In genomic region chr3:148959327-148960025, GRCm38 (mm10) we compare ENCODE assay signal across 7 mouse cellular contexts. TPM values are rescaled to one million over a fixed set of nuclear protein-coding genes. Genes with fewer than 3 reads are reported as not detected.
A peak's percentile ranks its signal among the peaks of the same experiment; 100 is the strongest.
DNase-seq lines count a peak whose midpoint lies in the region; ATAC-seq and TF ChIP-seq lines count a peak whose summit lies in the region.

No protein-coding gene starts in this region.

- no peaks in the 10 kb centered on the region for H3K36me3 ChIP-seq in hindbrain, embryonic 16.5 days (ENCODE audit: control insufficient read depth, insufficient read depth, low read length)
- no peaks in the 10 kb centered on the region for H3K36me3 ChIP-seq in liver, embryonic 11.5 days (ENCODE audit: control insufficient read depth, insufficient read depth, low read length)
- H3K36me3 ChIP-seq in midbrain, embryonic 15.5 days (replicated peaks) = no peaks in the 10 kb centered on the region

- peak overlapping the region; percentile 43 for H3K9ac ChIP-seq in hindbrain, embryonic 16.5 days (ENCODE audit: low read depth, low read length)
- peak overlapping the region; percentile 50 for H3K9ac ChIP-seq in liver, embryonic 11.5 days (ENCODE audit: low read depth, low read length)
- H3K9ac ChIP-seq in midbrain, embryonic 15.5 days = peak overlapping the region; percentile 27

- H3K9me3 ChIP-seq in hindbrain, embryonic 16.5 days (ENCODE audit: control insufficient read depth, low read length) = no peaks in the 10 kb centered on the region
- H3K9me3 ChIP-seq in liver, embryonic 11.5 days (ENCODE audit: control insufficient read depth, low read length) = no peaks in the 10 kb centered on the region
- H3K9me3 ChIP-seq in midbrain, embryonic 15.5 days = no peaks in the 10 kb centered on the region

- TF ChIP-seq CTCF in Patski (IDR thresholded peaks at IDR 0.05) = no peak
- no peak for TF ChIP-seq CTCF in gastrocnemius, adult 2 months (IDR thresholded peaks at IDR 0.05)

- no peaks in the 10 kb centered on the region for H3K27me3 ChIP-seq in Patski
- H3K27me3 ChIP-seq in hindbrain, embryonic 16.5 days (replicated peaks; ENCODE audit: control insufficient read depth, insufficient read depth, low read length) = no peaks in the 10 kb centered on the region
- no peaks in the 10 kb centered on the region for H3K27me3 ChIP-seq in liver, embryonic 11.5 days (replicated peaks; ENCODE audit: control insufficient read depth, insufficient read depth, low read length)
- H3K27me3 ChIP-seq in midbrain, embryonic 15.5 days (replicated peaks) = no peaks in the 10 kb centered on the region

- H3K4me3 ChIP-seq in gastrocnemius, adult 2 months = peak overlapping the region; percentile 71
- H3K4me3 ChIP-seq in hindbrain, embryonic 16.5 days (ENCODE audit: low read length) = peak overlapping the region; percentile 32
- peak overlapping the region; percentile 43 for H3K4me3 ChIP-seq in liver, embryonic 11.5 days (ENCODE audit: low read depth, low read length)
- H3K4me3 ChIP-seq in midbrain, embryonic 15.5 days = peak overlapping the region; percentile 18

- intact Hi-C loops in gastrocnemius, adult 2 months (cut with DNase I) = no loop called here

- peaks cover 22% of the 10 kb centered on the region for H3K4me1 ChIP-seq in hindbrain, embryonic 16.5 days (ENCODE audit: control insufficient read depth, insufficient read depth, low read depth, low read length)
- H3K4me1 ChIP-seq in liver, embryonic 11.5 days (replicated peaks; ENCODE audit: control insufficient read depth, insufficient read depth, low read length) = peaks cover 37% of the 10 kb centered on the region
- peaks cover 55% of the 10 kb centered on the region for H3K4me1 ChIP-seq in midbrain, embryonic 15.5 days

- ATAC-seq in Patski = peak; percentile 84
- 0 out of 2 replicates have a peak, but pooled peaks have one; percentile 15 for ATAC-seq in hindbrain, embryonic 16.5 days
- peak; percentile 80 for ATAC-seq in liver, embryonic 11.5 days (replicated peaks; ENCODE audit: low FRiP score)
- ATAC-seq in midbrain, embryonic 15.5 days (replicated peaks) = peak; percentile 24; the same call in 1 of the 2 replicates

- DNase-seq in Patski (ENCODE audit: low read depth, low spot score) = no peak
- DNase-seq in adrenal gland, postnatal 10 days = peak; percentile 75
- DNase-seq in gastrocnemius, adult 2 months = peak; percentile 66
- DNase-seq in liver, embryonic 11.5 days (ENCODE audit: low spot score) = no peak
- DNase-seq in thymus, postnatal 36 days = no peak

- H3K4me2 ChIP-seq in hindbrain, embryonic 16.5 days (ENCODE audit: low read length) = peak overlapping the region; percentile 60
- peak overlapping the region; percentile 72 for H3K4me2 ChIP-seq in liver, embryonic 11.5 days
- peak overlapping the region; percentile 46 for H3K4me2 ChIP-seq in midbrain, embryonic 15.5 days

- peak overlapping the region; percentile 67 for H3K27ac ChIP-seq in gastrocnemius, adult 2 months
- no peak overlapping the region for H3K27ac ChIP-seq in hindbrain, embryonic 16.5 days (ENCODE audit: low read depth, low read length)
- no peak overlapping the region for H3K27ac ChIP-seq in liver, embryonic 11.5 days (ENCODE audit: low read depth, low read length)
- no peak overlapping the region for H3K27ac ChIP-seq in midbrain, embryonic 15.5 days

- 16% methylated on average over 15 of the region's 15 CpGs for whole genome bisulfite sequencing in hindbrain, embryonic 16.5 days
- 19% methylated on average over 15 of the region's 15 CpGs for WGBS in liver, embryonic 11.5 days
- WGBS in midbrain, embryonic 15.5 days = 15% methylated on average over 15 of the region's 15 CpGs

- in situ Hi-C loops in Patski (cut with MboI; ENCODE audit: low pct_unique_long_range_greater_than_20kb) = no loop called here

- POLR2A ChIA-PET in Patski (lab: Charles Lee) = interaction anchor here (1.2 to 1.6 kb wide), 2 partner anchors 11 to 12 kb away, joined by 3 to 4 read pairs; no protein-coding TSS in a partner anchor

- CTCF ChIA-PET in Patski (lab: Charles Lee) = interaction anchor here (1.1 to 2.8 kb wide), 4 partner anchors 8 to 18 kb away, joined by 3 to 10 read pairs (median 4); no protein-coding TSS in a partner anchor

RNA-seq across cellular contexts. Expression of gene Adgrl2, which starts 30.9 kb away (rescaled TPM):
- 107 TPM for polyA plus RNA-seq in Patski (2021)
- 10 to 100 TPM; 62.4 to 80.4 TPM for total RNA-seq in adrenal gland, postnatal 10 days (2021)
- 10 to 100 TPM in 1 of 2 experiments, 1 to 10 TPM in 1; 9.6 to 12.0 TPM for total RNA-seq in gastrocnemius, adult 2 months (2021)
- polyA plus RNA-seq in hindbrain, embryonic 16.5 days (2015; fragmentation: Nextera tagmentation; extraction: Ambion mirVana) = 114 and 121 TPM in 2 replicates
- 27.4 and 27.7 TPM in 2 replicates for polyA plus RNA-seq in liver, embryonic 11.5 days (2014; fragmentation: Nextera tagmentation; extraction: Ambion mirVana)
- polyA plus RNA-seq in midbrain, embryonic 15.5 days (2015; fragmentation: Nextera tagmentation; extraction: Ambion mirVana) = 120 and 140 TPM in 2 replicates

Comparison
In these comparisons a context has a peak if more than half of its experiments do, and no peak if none do; other contexts are left out.
1. ATAC-seq: peak in every context shown above with its lines; median percentile 84 in Patski; 80 in liver, embryonic 11.5 days; 24 in midbrain, embryonic 15.5 days; 15 in hindbrain, embryonic 16.5 days.
2. DNase-seq: peak in adrenal gland, postnatal 10 days (single experiment) and gastrocnemius, adult 2 months (single experiment); none in Patski (single experiment), liver, embryonic 11.5 days (single experiment) and thymus, postnatal 36 days (0 of 2).
3. H3K4me3 ChIP-seq: peak in every context shown above with its lines; median percentile 71 in gastrocnemius, adult 2 months; 43 in liver, embryonic 11.5 days; 32 in hindbrain, embryonic 16.5 days; 18 in midbrain, embryonic 15.5 days.
4. Peak in every context shown above with its lines, with median percentiles within 50 percentile points of each other: H3K4me2 ChIP-seq and H3K9ac ChIP-seq.